Mouse (Mus musculus): ENCODE results near the gene 2210010C04Rik.
"Not testable (repeated sequence)": the region's sequence is repeated elsewhere in the genome, so short reads cannot be mapped to it uniquely, and the experiment has no call there.

Gene 2210010C04Rik

DNA sequence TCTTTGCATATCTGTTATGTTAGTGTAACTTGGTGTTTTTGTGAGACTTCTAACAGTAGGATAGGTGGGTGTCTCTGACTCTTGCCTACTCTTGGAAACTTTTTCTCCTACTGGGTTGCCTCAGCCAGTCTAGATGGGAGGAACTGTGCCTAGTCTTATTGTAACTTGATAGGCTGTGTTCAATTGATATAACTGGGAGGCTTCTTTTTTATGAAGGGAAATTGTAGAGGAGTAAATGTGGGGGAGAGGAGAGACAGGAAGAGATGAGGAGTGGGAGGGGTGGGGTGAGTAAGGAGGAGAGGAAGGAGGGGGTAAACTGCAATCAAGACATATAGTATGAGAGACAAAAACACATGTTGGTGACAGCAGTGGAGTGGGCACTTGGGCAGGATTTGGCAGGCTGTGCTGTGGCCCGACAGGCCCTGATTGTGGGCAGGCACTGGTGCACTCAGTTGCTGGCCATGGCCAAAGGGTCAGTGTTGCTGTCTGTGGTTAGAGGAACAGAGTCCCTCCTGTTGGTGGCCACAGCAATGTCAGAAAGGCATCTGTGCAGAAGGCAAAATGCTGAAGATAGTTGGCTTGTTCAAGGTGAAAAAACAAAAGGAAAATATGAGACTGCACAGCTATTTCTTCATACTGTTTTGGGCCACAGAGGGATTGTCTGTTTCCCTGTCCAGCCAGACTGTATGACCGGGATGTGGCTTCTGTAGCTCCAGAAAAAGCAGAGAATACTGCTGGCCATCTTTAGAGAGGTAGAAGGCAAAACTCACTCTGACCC lies 9.2 kb downstream of the 2210010C04Rik start:
- in situ Hi-C loops (cut with MboI; ENCODE audit: low sequenced_read_pairs) = no loop called here

GRCm38 (mm10) chr6:41019140-41019539 lies 16.2 kb downstream of the 2210010C04Rik start:
- in situ Hi-C loops (cut with MboI; ENCODE audit: low sequenced_read_pairs) = no loop called here

DNA sequence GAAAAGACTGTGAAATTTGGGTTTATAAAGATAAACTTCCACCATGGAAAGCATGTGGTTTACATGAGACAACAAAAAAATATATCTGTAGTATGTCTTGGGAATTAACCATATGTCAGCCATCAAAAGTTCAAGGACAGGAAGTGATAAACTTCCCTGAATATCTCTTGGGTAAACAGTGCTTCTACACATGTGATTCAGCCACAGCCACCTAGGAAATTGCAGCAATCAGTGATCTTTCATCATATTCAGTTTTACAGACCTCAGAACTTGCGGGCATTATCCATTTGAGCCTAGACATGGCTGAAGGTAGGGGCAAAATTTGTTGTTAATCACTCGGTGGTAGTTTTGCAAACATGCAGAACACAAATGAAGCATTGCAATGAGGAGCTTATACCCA lies 16.7 kb downstream of the 2210010C04Rik start:
- in situ Hi-C loops (cut with MboI; ENCODE audit: low sequenced_read_pairs) = no loop called here

GRCm38 (mm10) chr6:41015065-41015464 lies 20.2 kb downstream of the 2210010C04Rik start:
- in situ Hi-C loops (cut with MboI; ENCODE audit: low sequenced_read_pairs) = no loop called here

DNA sequence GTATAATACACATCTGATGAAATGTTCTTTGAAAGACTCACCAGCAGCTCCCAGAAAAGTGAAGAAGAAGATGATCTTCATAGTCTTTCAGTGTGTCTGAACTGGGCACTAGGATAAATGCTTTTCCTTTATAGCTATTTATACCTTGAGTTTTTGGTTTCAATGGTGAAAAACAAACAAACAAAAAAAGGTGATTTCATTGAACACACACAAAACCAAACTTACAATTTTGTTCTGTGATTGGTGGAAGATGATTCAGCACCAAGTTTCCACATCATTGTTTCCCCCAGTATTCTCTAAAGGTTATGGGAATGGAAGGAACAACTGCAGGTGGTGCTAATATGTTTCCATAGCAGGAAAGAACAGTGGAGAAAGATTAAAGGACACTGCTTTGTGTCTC lies 35.9 kb downstream of the 2210010C04Rik start, which contains the start of gene Gm2663:
TSS of gene Gm2663 (minus strand) at position 101 of the 400 bp plus-strand sequence.
- in situ Hi-C loops (cut with MboI; ENCODE audit: low sequenced_read_pairs) = not testable (repeated sequence)
